Mouse (Mus musculus): ENCODE measurements at regions not wholly inside any gene's neighbourhood (a gene's known extent, or its start where the extent isn't known, plus 50 kb on each side); places are given as distances from the start of the nearest gene placed in this dataset.

GRCm38 (mm10) chr9:14048224-14048623, 220.7 kb downstream of the Fam76b start:
- TF ChIP-seq CTCF (IDR thresholded peaks at IDR 0.05; ENCODE audit: borderline replicate concordance, control insufficient read depth, extremely low read depth, insufficient read depth, low read length, poor library complexity), result no peak
- no peak for TF ChIP-seq POLR2A (IDR thresholded peaks at IDR 0.05; ENCODE audit: control insufficient read depth, extremely low read depth, insufficient read depth, low read length, poor library complexity)

Measured in thymus, adult 2 months (tissue).